Mouse (Mus musculus) neural tube, embryonic 13.5 days (tissue): ENCODE results near the gene Arsk. TPM values are rescaled to one million over a fixed set of nuclear protein-coding genes. Genes with fewer than 3 reads are reported as not detected.

Experiments used
- ATAC-seq: fragments of 200-750 bp; cut with Nextera tagmentation; 2 replicates; pipeline ENCODE4 v1.8.0; 2017; ENCODE audit warnings: low read depth, mild to moderate bottlenecking, moderate TSS enrichment, moderate library complexity
- H3K27ac ChIP-seq: fragments of 300-500 bp; sonication (generic); replicated peaks from 2 replicates; pipeline ENCODE4 v1.5.1; 2015; ENCODE audit warnings: moderate library complexity, mild to moderate bottlenecking, inconsistent platforms
- H3K27me3 ChIP-seq: fragments of 300-500 bp; sonication (generic); 2 replicates; pipeline ENCODE4 v1.6.1; 2015; ENCODE audit warnings: mild to moderate bottlenecking, inconsistent platforms
- H3K36me3 ChIP-seq: fragments of 300-500 bp; sonication (generic); 2 replicates; pipeline ENCODE4 v1.6.1; 2015; ENCODE audit warnings: mild to moderate bottlenecking, inconsistent platforms
- H3K4me1 ChIP-seq: fragments of 300-500 bp; sonication (generic); replicated peaks from 2 replicates; pipeline ENCODE4 v1.6.1; 2015; ENCODE audit warnings: inconsistent platforms
- H3K4me2 ChIP-seq: fragments of 300-500 bp; sonication (generic); 2 replicates; pipeline ENCODE4 v1.6.1; 2015; ENCODE audit warnings: inconsistent platforms, mild to moderate bottlenecking, moderate library complexity
- H3K4me3 ChIP-seq: fragments of 300-500 bp; sonication (generic); 2 replicates; pipeline ENCODE4 v1.5.1; 2015; ENCODE audit warnings: mild to moderate bottlenecking, inconsistent platforms
- H3K9ac ChIP-seq: fragments of 300-500 bp; sonication (generic); 2 replicates; pipeline ENCODE4 v1.6.1; 2015; ENCODE audit warnings: moderate library complexity, mild to moderate bottlenecking, inconsistent platforms
- H3K9me3 ChIP-seq: fragments of 300-500 bp; sonication (generic); 2 replicates; pipeline ENCODE4 v1.6.1; 2016; ENCODE audit warnings: inconsistent platforms
- WGBS: fragments of 180-500 bp; shearing (Covaris S2); methylation state at CpG from one replicate; pipeline ENCODE4 v1.1.7; 2015; 5-methylcytosine and 5-hydroxymethylcytosine counted together
- polyA plus RNA-seq: library from polyadenylated mRNA; unstranded; fragments of >200 nt; fragmentation: Nextera tagmentation; extraction: Ambion mirVana; gene quantifications from 2 replicates; pipeline ENCODE4 v1.2.1, GENCODE M21; 2015

Gene Arsk
- polyA plus RNA-seq, 1 experiment from 2014 or later: 4.0 TPM

DNA sequence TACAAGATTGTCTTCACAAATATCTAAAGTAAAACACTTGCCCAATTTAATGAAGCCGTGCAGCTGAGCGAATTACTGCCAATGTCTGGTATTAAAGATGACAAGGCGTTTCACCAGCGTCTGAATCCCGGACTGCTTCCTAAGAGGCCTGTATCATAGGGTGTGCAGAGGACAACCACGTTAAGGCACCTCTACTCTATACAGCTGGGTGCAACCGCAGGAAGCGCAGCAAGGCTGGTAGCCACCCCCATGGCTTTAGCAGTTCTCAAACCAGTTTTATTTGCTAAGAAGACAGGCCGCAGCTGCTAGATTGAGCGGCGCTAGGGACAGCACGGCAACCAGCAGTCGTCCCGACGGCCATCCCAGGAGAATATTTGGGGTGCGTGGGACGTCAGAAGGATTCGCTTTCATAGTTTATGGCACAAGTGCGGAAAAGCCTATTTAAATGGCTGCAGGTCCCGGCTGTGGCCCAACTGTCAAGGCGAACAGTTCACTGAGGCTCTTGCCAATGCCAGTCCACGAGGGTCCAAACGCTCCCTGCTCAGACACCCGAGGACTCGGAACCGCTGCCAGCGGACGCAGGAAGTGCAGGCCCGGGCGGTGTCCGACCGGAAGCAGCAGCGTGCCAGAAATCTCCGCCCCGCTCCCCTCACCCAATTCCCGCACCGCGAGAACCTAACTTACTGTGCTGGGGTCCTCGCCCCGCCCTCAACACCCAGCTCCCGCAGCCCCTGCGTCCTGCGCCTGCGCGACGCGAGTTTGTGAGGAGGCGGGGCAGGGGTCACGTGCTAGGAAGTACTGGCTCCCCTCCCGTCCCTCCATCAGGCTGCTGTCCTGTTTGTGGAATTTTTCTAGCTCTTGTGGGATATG lies 80.3 kb downstream of the Arsk start, which contains the start of gene Rfesd:
Gene Rfesd (minus strand): TSS at position 746 of the 870 bp plus-strand sequence.
- Histone ChIP-seq H3K4me2 (peak within 1 kb of the TSS; percentile 67), H3K27ac (peak within 1 kb of the TSS; percentile 95), H3K9ac (peak within 1 kb of the TSS; percentile 85), H3K4me3 (peak within 1 kb of the TSS; percentile 56), H3K36me3 (no peaks in the 10 kb centered on the region), H3K4me1 (peaks cover 15% of the 10 kb centered on the region), H3K9me3 (no peaks in the 10 kb centered on the region), H3K27me3 (no peaks in the 10 kb centered on the region)
- under 1% methylated on average over 50 of the region's 50 CpGs for WGBS
- peak; percentile 100 for ATAC-seq

DNA sequence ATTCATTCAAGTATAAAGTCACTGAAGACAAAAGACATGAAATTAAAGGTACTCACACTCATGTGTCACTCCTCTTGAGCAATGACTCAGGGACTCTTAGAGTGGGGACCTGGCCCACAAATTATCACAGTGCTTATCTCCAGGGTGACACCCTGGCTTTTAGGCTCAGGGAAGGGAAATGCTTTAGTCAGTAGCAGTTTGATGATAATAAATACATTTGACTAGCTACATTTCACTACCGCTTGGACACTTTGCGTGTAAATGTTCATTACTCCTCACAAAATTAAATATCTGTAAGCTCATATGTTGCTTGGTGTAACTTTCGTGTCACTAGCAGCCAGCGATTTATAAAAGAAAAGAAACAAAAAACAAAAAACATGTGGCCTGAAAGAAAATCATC lies 81.0 kb downstream of the Arsk start:
- Histone ChIP-seq H3K4me1 (peaks cover 15% of the 10 kb centered on the region), H3K36me3 (no peaks in the 10 kb centered on the region), H3K4me2 (peak overlapping the region; percentile 67), H3K27me3 (no peaks in the 10 kb centered on the region), H3K27ac (peak overlapping the region; percentile 95), H3K4me3 (peak overlapping the region; percentile 56), H3K9ac (peak overlapping the region; percentile 85), H3K9me3 (no peaks in the 10 kb centered on the region)
- WGBS: 73% methylated on average over 4 of the region's 4 CpGs
- ATAC-seq: no peak

DNA sequence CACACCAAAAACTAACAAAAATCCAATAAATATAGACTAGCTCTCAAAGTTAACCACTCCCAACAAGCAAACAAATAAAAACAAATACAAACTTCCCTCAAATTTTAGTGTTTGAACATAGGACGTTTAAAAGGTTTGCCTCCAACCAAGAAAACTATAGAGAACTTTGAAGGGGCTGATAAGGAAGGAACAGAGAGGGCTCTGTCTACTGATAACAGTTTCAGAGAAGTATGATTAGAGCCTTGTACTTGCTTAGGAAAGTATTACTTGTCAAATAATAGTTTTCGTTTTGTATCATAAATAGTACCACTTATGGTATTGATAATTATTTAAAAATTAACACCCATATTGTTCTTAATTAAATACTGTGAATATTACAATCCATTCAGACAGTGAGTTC lies 83.9 kb downstream of the Arsk start:
- 81% methylated on average over 2 of the region's 2 CpGs for WGBS
- H3K9ac ChIP-seq: no peak overlapping the region
- ATAC-seq: no peak

More for the DNA sequence above, 83.9 kb downstream of the Arsk start:
- Histone ChIP-seq H3K9me3 (no peaks in the 10 kb centered on the region), H3K27ac (no peak overlapping the region), H3K4me2 (no peak overlapping the region), H3K4me3 (no peak overlapping the region), H3K27me3 (no peaks in the 10 kb centered on the region), H3K4me1 (peaks cover 15% of the 10 kb centered on the region), H3K36me3 (no peaks in the 10 kb centered on the region)

Other genes starting within 250 kb of the Arsk start
- gene Rhobtb3, start 154.7 kb downstream of the Arsk start, polyA plus RNA-seq: 27.2 and 29.1 TPM in 2 replicates
- 1.7 and 2.1 TPM in 2 replicates for gene Spata9, start 131.5 kb downstream of the Arsk start, polyA plus RNA-seq
- gene Rfesd, start 79.9 kb downstream of the Arsk start, polyA plus RNA-seq: 17.9 and 18.8 TPM in 2 replicates
- gene Gpr150, start 41.7 kb downstream of the Arsk start, polyA plus RNA-seq: 3.2 and 4.0 TPM in 2 replicates
- gene Ttc37, start 74 bp upstream of the Arsk start, polyA plus RNA-seq: 9.6 and 10.3 TPM in 2 replicates
- 0.45 TPM in 1 of 2 replicates, not detected in the other for gene Fam81b, start 206.4 kb upstream of the Arsk start, polyA plus RNA-seq